21 mouse cellular contexts compared by ENCODE assay signal in genomic region chr6:73182410-73182809, GRCm38 (mm10). TPM values are rescaled to one million over a fixed set of nuclear protein-coding genes. Genes with fewer than 3 reads are reported as not detected.
DNase-seq lines count a peak whose midpoint lies in the region; ATAC-seq and TF ChIP-seq lines count a peak whose summit lies in the region.
"Had no signal": no experiment of that assay in that cellular context is flagged by ENCODE, and none has a peak within 500 bp of the region (broad histone marks: within the 10 kb centered on the region; RNA-seq: fewer than 3 reads in every experiment).

No protein-coding gene starts in this region.

- no peaks in the 10 kb centered on the region for H3K36me3 ChIP-seq in heart, embryonic 12.5 days
- no peaks in the 10 kb centered on the region for H3K36me3 ChIP-seq in heart, embryonic 11.5 days (ENCODE audit: control insufficient read depth, insufficient read depth, low read length)
- H3K36me3 ChIP-seq in kidney, postnatal 0 days (ENCODE audit: insufficient read depth, low read length), result no peaks in the 10 kb centered on the region
- H3K36me3 ChIP-seq: forebrain, embryonic 12.5 days; hindbrain, embryonic 15.5 days; intestine, embryonic 15.5 days; limb, embryonic 12.5 days; liver, embryonic 12.5 days; midbrain, embryonic 12.5 days; neural tube, embryonic 13.5 days had no signal

- H3K9ac ChIP-seq in heart, embryonic 12.5 days, result no peak overlapping the region
- H3K9ac ChIP-seq in heart, embryonic 11.5 days (ENCODE audit: low read depth, low read length), result no peak overlapping the region
- no peak overlapping the region for H3K9ac ChIP-seq in kidney, postnatal 0 days (ENCODE audit: low read depth, low read length)
- H3K9ac ChIP-seq: forebrain, embryonic 12.5 days; hindbrain, embryonic 15.5 days; intestine, embryonic 15.5 days; limb, embryonic 12.5 days; liver, embryonic 12.5 days; lung, embryonic 14.5 days; midbrain, embryonic 12.5 days; neural tube, embryonic 13.5 days had no signal

- no peaks in the 10 kb centered on the region for H3K9me3 ChIP-seq in heart, embryonic 12.5 days (replicated peaks)
- no peaks in the 10 kb centered on the region for H3K9me3 ChIP-seq in heart, embryonic 11.5 days (replicated peaks; ENCODE audit: control insufficient read depth, low read length)
- H3K9me3 ChIP-seq in kidney, postnatal 0 days (replicated peaks; ENCODE audit: low read length), result no peaks in the 10 kb centered on the region
- H3K9me3 ChIP-seq: forebrain, embryonic 12.5 days; hindbrain, embryonic 15.5 days; intestine, embryonic 15.5 days; limb, embryonic 12.5 days; liver, embryonic 12.5 days; midbrain, embryonic 12.5 days; neural tube, embryonic 13.5 days had no signal

- H3K27me3 ChIP-seq in heart, embryonic 12.5 days (replicated peaks), result no peaks in the 10 kb centered on the region
- H3K27me3 ChIP-seq in heart, embryonic 11.5 days (ENCODE audit: control insufficient read depth, insufficient read depth, low read length), result no peaks in the 10 kb centered on the region
- no peaks in the 10 kb centered on the region for H3K27me3 ChIP-seq in kidney, postnatal 0 days (ENCODE audit: insufficient read depth, low read length)
- H3K27me3 ChIP-seq: forebrain, embryonic 12.5 days; hindbrain, embryonic 15.5 days; intestine, embryonic 15.5 days; limb, embryonic 12.5 days; liver, embryonic 12.5 days; midbrain, embryonic 12.5 days; neural tube, embryonic 13.5 days had no signal

- no peak overlapping the region for H3K4me2 ChIP-seq in heart, embryonic 12.5 days
- H3K4me2 ChIP-seq in heart, embryonic 11.5 days, result no peak overlapping the region
- no peak overlapping the region for H3K4me2 ChIP-seq in kidney, postnatal 0 days (ENCODE audit: low read length)
- H3K4me2 ChIP-seq: forebrain, embryonic 12.5 days; hindbrain, embryonic 15.5 days; intestine, embryonic 15.5 days; limb, embryonic 12.5 days; liver, embryonic 12.5 days; lung, embryonic 14.5 days; midbrain, embryonic 12.5 days; neural tube, embryonic 13.5 days had no signal

- 39% methylated on average over 3 of the region's 3 CpGs for WGBS in heart, embryonic 12.5 days
- 36% methylated on average over 3 of the region's 3 CpGs for WGBS in heart, embryonic 11.5 days (ENCODE audit: insufficient replicate concordance)
- 15% methylated on average over 3 of the region's 3 CpGs for WGBS in kidney, postnatal 0 days

- no peak for TF ChIP-seq CTCF in kidney, postnatal 0 days (IDR thresholded peaks at IDR 0.05; ENCODE audit: low read depth)

- peaks cover 11% of the 10 kb centered on the region; the same call in 1 of the 2 replicates for H3K4me1 ChIP-seq in heart, embryonic 12.5 days (replicated peaks)
- no peaks in the 10 kb centered on the region for H3K4me1 ChIP-seq in heart, embryonic 11.5 days (ENCODE audit: control insufficient read depth, insufficient read depth, low read length)
- peaks cover 12% of the 10 kb centered on the region; the same call in 1 of the 2 replicates for H3K4me1 ChIP-seq in kidney, postnatal 0 days (replicated peaks; ENCODE audit: insufficient read depth, low read length)
- H3K4me1 ChIP-seq: forebrain, embryonic 12.5 days; hindbrain, embryonic 15.5 days; intestine, embryonic 15.5 days; liver, embryonic 12.5 days; midbrain, embryonic 12.5 days had no signal

- no peak overlapping the region for H3K4me3 ChIP-seq in heart, embryonic 12.5 days
- H3K4me3 ChIP-seq in heart, embryonic 11.5 days (ENCODE audit: low read depth, low read length), result no peak overlapping the region
- no peak overlapping the region for H3K4me3 ChIP-seq in kidney, postnatal 0 days (replicated peaks; ENCODE audit: low read depth, low read length)
- H3K4me3 ChIP-seq: forebrain, embryonic 12.5 days; gastrocnemius, adult 2 months; hindbrain, embryonic 15.5 days; intestine, embryonic 15.5 days; limb, embryonic 12.5 days; liver, embryonic 12.5 days; midbrain, embryonic 12.5 days; neural tube, embryonic 13.5 days had no signal

- 0 out of 2 replicates have a peak, but pooled peaks have one; percentile 45 for ATAC-seq in heart, embryonic 12.5 days (ENCODE audit: insufficient number of reproducible peaks, low FRiP score)
- no peak for ATAC-seq in heart, embryonic 11.5 days (replicated peaks; ENCODE audit: insufficient number of reproducible peaks, low FRiP score, low TSS enrichment)
- 0 out of 2 replicates have a peak, but pooled peaks have one; percentile 43 for ATAC-seq in kidney, postnatal 0 days (replicated peaks; ENCODE audit: low FRiP score, low read depth)
- ATAC-seq in common myeloid progenitor, adult 5-6 weeks (replicated peaks; ENCODE audit: low read depth, poor library complexity, severe bottlenecking), result peak; percentile 58
- ATAC-seq: intestine, embryonic 15.5 days; liver, embryonic 12.5 days had no signal

- DNase-seq in kidney, postnatal 0 days (ENCODE audit: low spot score), result peak; percentile 53
- DNase-seq in kidney, adult 9 months, result no peak
- peak; percentile 7 for DNase-seq in yolk sac, embryonic 10.5 days (ENCODE audit: low spot score)
- DNase-seq in ovary, postnatal 10 days (ENCODE audit: low spot score), result no peak
- DNase-seq: adrenal gland, postnatal 14 days; cerebellum, adult 9-11 months; gastrocnemius, adult 2 months; lung, postnatal 4 days; spleen, adult 18-20 months; thymus, postnatal 4 days had no signal

- peak overlapping the region; percentile 14; the same call in 1 of the 2 replicates for H3K27ac ChIP-seq in heart, embryonic 12.5 days (ENCODE audit: poor library complexity, severe bottlenecking)
- no peak overlapping the region for H3K27ac ChIP-seq in heart, embryonic 11.5 days (ENCODE audit: low read depth, low read length)
- no peak overlapping the region for H3K27ac ChIP-seq in kidney, postnatal 0 days
- H3K27ac ChIP-seq: forebrain, embryonic 12.5 days; gastrocnemius, adult 2 months; hindbrain, embryonic 15.5 days; intestine, embryonic 15.5 days; limb, embryonic 12.5 days; liver, embryonic 12.5 days; midbrain, embryonic 12.5 days; neural tube, embryonic 13.5 days had no signal

RNA-seq across cellular contexts. Expression of gene Dnah6, which starts 39.0 kb away (rescaled TPM):
- 0.04 and 0.06 TPM in 2 replicates for polyA plus RNA-seq in heart, embryonic 12.5 days (2016; fragmentation: Nextera tagmentation; extraction: Ambion mirVana)
- polyA plus RNA-seq in heart, embryonic 11.5 days (2014; fragmentation: Nextera tagmentation; extraction: Ambion mirVana), result 0.03 TPM in 1 of 2 replicates, not detected in the other
- 0.05 and 0.09 TPM in 2 replicates for polyA plus RNA-seq in kidney, postnatal 0 days (2015; fragmentation: Nextera tagmentation; extraction: Ambion mirVana)
- total RNA-seq in common myeloid progenitor, adult 5-6 weeks (2017), result under 0.01 TPM in 1 of 2 replicates, not detected in the other
- polyA plus RNA-seq: limb, embryonic 12.5 days had no signal

Comparison
In these comparisons a context has a peak if more than half of its experiments do, and no peak if none do; other contexts are left out.
1. DNase-seq: peak in kidney, postnatal 0 days (single experiment) and yolk sac, embryonic 10.5 days (single experiment); none in kidney, adult 9 months (single experiment) and ovary, postnatal 10 days (single experiment).